Mouse (Mus musculus): Measurements from ENCODE around the gene Sfr1.

DNA sequence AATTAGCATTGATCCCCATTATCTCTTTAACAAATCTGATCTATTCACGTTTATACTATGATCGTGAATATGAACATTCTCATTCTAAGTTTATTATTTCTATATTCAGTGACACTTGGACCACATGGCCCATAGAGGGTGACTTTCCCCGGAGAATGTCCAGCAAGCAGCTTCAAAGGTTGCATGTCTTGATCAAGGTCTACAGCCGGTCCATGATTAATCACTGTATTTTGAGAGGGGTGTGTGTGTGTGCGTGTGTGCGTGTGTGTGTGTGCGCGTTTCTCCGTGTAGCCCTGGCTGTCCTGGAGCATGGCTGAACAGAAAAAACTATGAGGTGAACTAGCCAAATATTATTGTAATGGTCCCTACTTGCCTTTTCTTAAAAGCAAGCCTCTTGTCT lies 21.0 kb downstream of the Sfr1 start:
- no peak for TF ChIP-seq CTCF (IDR thresholded peaks at IDR 0.05; ENCODE audit: extremely low read depth, insufficient read depth, low read length)
- no peak for TF ChIP-seq POLR2A (IDR thresholded peaks at IDR 0.05; ENCODE audit: extremely low read depth, insufficient read depth, low read length)

Data from cortical plate, adult 2 months (tissue).